Mouse (Mus musculus): Measurements from ENCODE around the gene Ccdc58. TPM values are rescaled to one million over a fixed set of nuclear protein-coding genes. Genes with fewer than 3 reads are reported as not detected.
A peak's percentile ranks its signal among the peaks of the same experiment; 100 is the strongest.

Ccdc58 gene
- 183 and 203 TPM in 2 replicates for total RNA-seq (2012; rRNA removed)
- 10 to 100 TPM in 1 of 2 experiments, not detected in 1; 98.3 TPM for polyA plus RNA-seq (2012; ENCODE audit: insufficient read depth in 1 of 2, insufficient read length in 2 of 2, low read depth in 1 of 2, low replicate concordance in 2 of 2, missing spikeins in 1 of 2)

DNA sequence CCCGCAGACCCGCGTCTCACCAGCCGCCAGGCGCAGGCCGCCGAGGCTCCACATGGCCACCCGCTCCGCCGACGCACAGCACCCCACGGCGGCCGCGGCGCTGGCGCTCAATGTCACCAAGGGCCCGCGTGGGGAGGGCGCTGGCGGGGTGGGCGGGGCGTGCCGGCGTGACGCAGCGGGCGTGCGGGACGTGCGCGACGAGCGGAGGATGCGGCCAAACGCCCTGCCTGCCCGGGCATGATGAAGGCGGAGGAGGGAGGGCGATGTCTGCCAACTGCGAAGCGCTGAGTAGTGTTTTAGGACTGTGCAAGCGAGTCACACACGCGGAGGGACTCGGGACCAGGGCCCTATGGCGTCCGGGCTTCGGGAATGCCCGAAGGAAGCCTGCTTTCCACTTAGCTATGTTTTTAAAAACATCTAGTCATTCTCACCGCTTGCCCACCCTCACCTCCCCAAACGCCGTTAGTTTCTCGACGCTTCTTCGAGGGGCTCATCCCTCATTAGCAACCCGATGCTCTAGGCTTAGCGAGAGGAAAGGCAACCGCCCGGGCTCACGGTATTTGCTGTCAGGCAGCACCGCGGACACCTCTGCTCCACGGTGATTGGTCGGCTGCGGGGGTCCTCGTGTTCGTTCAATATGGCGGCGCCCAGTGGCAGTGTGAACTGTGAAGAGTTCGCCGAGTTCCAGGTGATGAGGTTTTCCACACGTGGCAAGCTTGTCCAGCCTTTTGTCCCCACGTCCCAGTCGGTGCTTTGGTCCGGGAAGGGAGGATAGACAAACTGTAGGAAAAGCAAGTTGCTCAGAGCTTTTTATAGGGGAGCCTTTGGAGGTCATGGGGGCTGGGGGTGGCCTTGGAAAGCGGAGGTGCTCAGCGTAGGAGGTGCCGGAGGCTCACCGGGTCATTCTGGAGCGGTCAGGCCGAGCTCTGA lies at the start of gene Ccdc58, which contains the start of gene Fam162a:
TSS of gene Ccdc58 (plus strand) at position 236 of the 930 bp plus-strand sequence.
TSS of gene Fam162a (minus strand) at position 145 of the 930 bp plus-strand sequence.
- no peaks in the 10 kb centered on the region for H3K9me3 ChIP-seq (replicated peaks; ENCODE audit: insufficient read depth, low read length)
- peaks cover 48% of the 10 kb centered on the region for H3K79me2 ChIP-seq (ENCODE audit: control insufficient read depth, insufficient read depth, low read length, poor library complexity)
- H3K4me3 ChIP-seq (ENCODE audit: control insufficient read depth in 1 of 2, insufficient read depth in 1 of 2, low read depth in 2 of 2, low read length in 2 of 2): peak within 1 kb of the TSS; percentile 94 to 99
- H3K4me1 ChIP-seq (ENCODE audit: control insufficient read depth in 1 of 2, insufficient read depth in 2 of 2, low read length in 2 of 2): peaks cover 0 to 27% of the 10 kb centered on the region in 2 experiments
- peak within 1 kb of the TSS; percentile 83 for H3K9ac ChIP-seq (ENCODE audit: control insufficient read depth, low read depth, low read length, poor library complexity, severe bottlenecking)
- H3K36me3 ChIP-seq (ENCODE audit: control insufficient read depth in 1 of 2, insufficient read depth in 2 of 2, low read length in 2 of 2): peaks cover 0 to 39% of the 10 kb centered on the region in 2 experiments; a peak in 3 of 4 replicates
- H3K27me3 ChIP-seq (ENCODE audit: control insufficient read depth in 1 of 2, insufficient read depth in 2 of 2, low read length in 2 of 2): no peaks in the 10 kb centered on the region
- DNase-seq (ENCODE audit: low read depth, low spot score): peak; percentile 93
- peak within 1 kb of the TSS; percentile 87 for H3K27ac ChIP-seq (ENCODE audit: control insufficient read depth, low read depth, low read length)
- TF ChIP-seq TAL1 (IDR thresholded peaks at IDR 0.05; ENCODE audit: low read length) (no peak), NRF1 (IDR thresholded peaks at IDR 0.05; ENCODE audit: insufficient read depth, low read depth, low read length, poor library complexity, severe bottlenecking) (peak; percentile 37; the same call in 1 of the 2 replicates), ELF1 (IDR thresholded peaks at IDR 0.05; ENCODE audit: low read depth, low read length) (no peak), GABPA (IDR thresholded peaks at IDR 0.05; ENCODE audit: low read depth, low read length) (no peak), SIN3A (IDR thresholded peaks at IDR 0.05; ENCODE audit: low read length) (peak; percentile 71; the same call in 1 of the 2 replicates), TBP (IDR thresholded peaks at IDR 0.05; ENCODE audit: low read depth, low read length) (peak; percentile 88), BHLHE40 (IDR thresholded peaks at IDR 0.05; ENCODE audit: borderline replicate concordance, low read depth, low read length) (no peak), RAD21 (IDR thresholded peaks at IDR 0.05; ENCODE audit: low read depth, low read length) (no peak), KAT2A (conservative IDR thresholded peaks at IDR 0.05; ENCODE audit: low read depth, low read length) (no peak; the same call in 1 of the 2 replicates), NELFE (IDR thresholded peaks at IDR 0.05; ENCODE audit: low read depth, low read length) (peak; percentile 88), USF2 (IDR thresholded peaks at IDR 0.05; ENCODE audit: borderline replicate concordance in 1 of 2, insufficient read depth in 1 of 2, low read depth in 1 of 2, low read length in 2 of 2) (no peak), USF1 (IDR thresholded peaks at IDR 0.05; ENCODE audit: low read depth, low read length) (0 out of 2 replicates have a peak, but pooled peaks have one; percentile 38), ETS1 (IDR thresholded peaks at IDR 0.05; ENCODE audit: low read depth, low read length) (0 out of 2 replicates have a peak, but pooled peaks have one; percentile 7), ZMIZ1 (IDR thresholded peaks at IDR 0.05; ENCODE audit: low read depth, low read length) (peak; percentile 95), MEF2A (IDR thresholded peaks at IDR 0.05; ENCODE audit: extremely low read depth, insufficient replicate concordance, low read depth, low read length, poor library complexity, severe bottlenecking) (no peak), TCF12 (IDR thresholded peaks at IDR 0.05; ENCODE audit: low read depth, low read length) (peak; percentile 62), EP300 (IDR thresholded peaks at IDR 0.05; ENCODE audit: low read depth in 1 of 2, low read length in 2 of 2) (no peak), CHD1 (IDR thresholded peaks at IDR 0.05; ENCODE audit: low read depth, low read length) (no peak), POLR2AphosphoS5 (IDR thresholded peaks at IDR 0.05; ENCODE audit: borderline replicate concordance, low read depth, low read length) (no peak), HCFC1 (IDR thresholded peaks at IDR 0.05; ENCODE audit: low read depth, low read length) (peak; percentile 87), RCOR1 (IDR thresholded peaks at IDR 0.05; ENCODE audit: low read depth, low read length) (no peak), POLR2A (IDR thresholded peaks at IDR 0.05; ENCODE audit: control insufficient read depth in 1 of 2, insufficient read depth in 1 of 2, low read depth in 1 of 2, low read length in 2 of 2, poor library complexity in 1 of 2) (peak; percentile 85 to 87), CTCF (IDR thresholded peaks at IDR 0.05 in 2 of 3, conservative IDR thresholded peaks at IDR 0.05 in 1 of 3; ENCODE audit: control insufficient read depth in 1 of 3, insufficient read depth in 1 of 3, low read depth in 2 of 3, low read length in 3 of 3, poor library complexity in 1 of 3, severe bottlenecking in 1 of 3) (peak in 1 of 3 experiments; percentile 5; a peak in 1 of 6 replicates), SMC3 (IDR thresholded peaks at IDR 0.05; ENCODE audit: low read depth, low read length) (no peak), ZKSCAN1 (IDR thresholded peaks at IDR 0.05; ENCODE audit: low read depth, low read length) (no peak), CHD2 (IDR thresholded peaks at IDR 0.05; ENCODE audit: low read length) (no peak), E2F4 (IDR thresholded peaks at IDR 0.05; ENCODE audit: borderline replicate concordance, low read depth, low read length) (no peak), MAZ (IDR thresholded peaks at IDR 0.05; ENCODE audit: low read depth, low read length) (peak; percentile 59; the same call in 1 of the 2 replicates), MYB (IDR thresholded peaks at IDR 0.05; ENCODE audit: low read depth, low read length) (no peak), JUND (IDR thresholded peaks at IDR 0.05; ENCODE audit: low read depth, low read length) (no peak), ZC3H11A (IDR thresholded peaks at IDR 0.05; ENCODE audit: low read depth, low read length) (no peak), GATA1 (IDR thresholded peaks at IDR 0.05; ENCODE audit: low read depth, low read length) (no peak), MYC (IDR thresholded peaks at IDR 0.05; ENCODE audit: low read depth, low read length) (peak; percentile 61), MXI1 (IDR thresholded peaks at IDR 0.05; ENCODE audit: low read depth, low read length) (peak; percentile 97)

All from MEL (cell line).